Mouse (Mus musculus) stomach, embryonic 16.5 days (tissue): Measurements from ENCODE around the gene Borcs5. TPM values are rescaled to one million over a fixed set of nuclear protein-coding genes. Genes with fewer than 3 reads are reported as not detected.

Experiments used
- ATAC-seq: fragments of 200-750 bp; cut with Nextera tagmentation; 2 replicates; pipeline ENCODE4 v1.8.0; 2017; ENCODE audit warnings: moderate number of reproducible peaks, moderate TSS enrichment; ENCODE audit not compliant: insufficient read depth, low FRiP score
- H3K27ac ChIP-seq: fragments of 300-500 bp; sonication (generic); 2 replicates; pipeline ENCODE4 v1.5.1; 2014; ENCODE audit warnings: low read length
- H3K27me3 ChIP-seq: fragments of 300-500 bp; sonication (generic); 2 replicates; pipeline ENCODE4 v1.6.1; 2014; ENCODE audit warnings: low read length, control low read depth, mixed read lengths; ENCODE audit not compliant: control insufficient read depth, insufficient read depth
- H3K36me3 ChIP-seq: fragments of 300-500 bp; sonication (generic); 2 replicates; pipeline ENCODE4 v1.6.1; 2014; ENCODE audit warnings: low read length; ENCODE audit not compliant: control insufficient read depth, insufficient read depth
- H3K4me1 ChIP-seq: fragments of 300-500 bp; sonication (generic); 2 replicates; pipeline ENCODE4 v1.6.1; 2014; ENCODE audit warnings: low read length, control low read depth, mixed read lengths; ENCODE audit not compliant: control insufficient read depth, insufficient read depth
- H3K4me2 ChIP-seq: fragments of 300-500 bp; sonication (generic); 2 replicates; pipeline ENCODE4 v1.6.1; 2014; ENCODE audit warnings: low read depth, low read length, mixed read lengths
- H3K4me3 ChIP-seq: fragments of 300-500 bp; sonication (generic); replicated peaks from 2 replicates; pipeline ENCODE4 v1.5.1; 2014; ENCODE audit warnings: mild to moderate bottlenecking, low read length
- H3K9ac ChIP-seq: fragments of 300-500 bp; sonication (generic); 2 replicates; pipeline ENCODE4 v1.6.1; 2014; ENCODE audit warnings: low read length
- H3K9me3 ChIP-seq: fragments of 300-500 bp; sonication (generic); replicated peaks from 2 replicates; pipeline ENCODE4 v1.6.1; 2016; ENCODE audit warnings: low read length, control low read depth; ENCODE audit not compliant: control insufficient read depth
- WGBS: fragments of 180-500 bp; shearing (Covaris S2); extraction: QIAGEN DNeasy Blood & Tissue Kit; methylation state at CpG from one replicate; pipeline ENCODE4 v1.1.7; 2014; 5-methylcytosine and 5-hydroxymethylcytosine counted together
- polyA plus RNA-seq: library from polyadenylated mRNA; unstranded; fragments of >200 nt; fragmentation: Nextera tagmentation; extraction: Ambion mirVana; gene quantifications from 2 replicates; pipeline ENCODE4 v1.2.1, GENCODE M21; 2015

The Borcs5 gene
- polyA plus RNA-seq, result 16.5 and 17.7 TPM in 2 replicates

DNA sequence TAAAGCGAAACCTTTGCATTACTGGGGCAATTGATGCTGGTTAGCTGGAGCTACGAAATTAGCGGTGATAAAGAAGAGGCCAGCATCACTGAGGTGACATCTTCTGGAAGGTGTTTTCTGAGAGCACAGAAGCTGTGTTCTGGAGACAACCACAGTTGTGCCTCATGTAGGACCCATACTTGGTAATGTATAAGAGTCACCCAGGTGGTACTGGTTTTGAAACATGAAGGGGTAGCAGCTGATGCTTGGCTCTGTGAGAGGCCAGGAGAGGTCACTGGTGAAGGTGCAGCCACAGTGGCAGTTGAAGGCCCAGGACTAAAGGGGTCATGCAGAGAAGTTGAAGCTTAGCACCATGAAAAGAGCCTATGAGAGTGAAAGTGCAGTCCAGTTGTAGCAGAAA lies at the start of gene Borcs5:
Gene Borcs5 (plus strand): TSS at position 301 of the 400 bp plus-strand sequence.
- H3K4me1 ChIP-seq, result 0 out of 2 replicates have a peak, but pooled peaks cover 4% of the 10 kb centered on the region
- ATAC-seq, result no peak
- 89% methylated on average over 3 of the region's 3 CpGs for WGBS

DNA sequence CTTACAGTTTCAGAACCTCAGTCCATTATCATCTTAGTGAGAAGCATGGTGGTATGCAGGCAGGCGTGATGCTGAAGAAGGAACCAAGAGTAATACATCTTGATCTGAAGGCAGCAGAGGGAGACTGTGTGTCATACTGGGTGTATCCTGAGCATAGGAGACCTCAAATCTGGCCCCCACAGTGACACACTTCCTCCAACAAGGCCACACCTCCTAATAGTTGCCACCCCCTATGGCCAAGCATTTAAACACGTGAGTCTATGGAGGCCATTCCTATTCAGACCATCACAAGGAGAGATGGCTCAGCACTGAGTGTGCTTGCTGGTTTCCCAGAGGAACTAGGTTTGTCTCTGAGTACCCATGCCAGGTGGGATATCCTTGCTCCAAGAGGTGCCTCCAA lies 47.7 kb upstream of the Borcs5 start:
- Histone ChIP-seq H3K27ac (no peak overlapping the region), H3K36me3 (no peaks in the 10 kb centered on the region), H3K4me3 (no peak overlapping the region), H3K4me1 (no peaks in the 10 kb centered on the region), H3K9me3 (no peaks in the 10 kb centered on the region), H3K4me2 (no peak overlapping the region), H3K9ac (no peak overlapping the region), H3K27me3 (no peaks in the 10 kb centered on the region)
- no peak for ATAC-seq
- 76% methylated on average over 2 of the region's 2 CpGs for WGBS

More for the DNA sequence above, at the start of gene Borcs5:
- Histone ChIP-seq H3K27me3 (no peaks in the 10 kb centered on the region), H3K4me3 (no peak within 1 kb of the TSS), H3K9ac (no peak within 1 kb of the TSS), H3K36me3 (no peaks in the 10 kb centered on the region), H3K9me3 (0 out of 2 replicates have a peak, but pooled peaks cover 3% of the 10 kb centered on the region), H3K27ac (no peak within 1 kb of the TSS), H3K4me2 (no peak within 1 kb of the TSS)

GRCm38 (mm10) chr6:134594569-134595442 lies 44.5 kb upstream of the Borcs5 start:
- Histone ChIP-seq H3K4me1 (no peaks in the 10 kb centered on the region), H3K4me2 (no peak overlapping the region), H3K27ac (no peak overlapping the region), H3K36me3 (no peaks in the 10 kb centered on the region), H3K4me3 (no peak overlapping the region), H3K9ac (no peak overlapping the region), H3K27me3 (no peaks in the 10 kb centered on the region), H3K9me3 (no peaks in the 10 kb centered on the region)
- ATAC-seq, result peak; percentile 38; the same call in 1 of the 2 replicates
- WGBS, result 70% methylated on average over 21 of the region's 21 CpGs

- WGBS, result 61% methylated on average over 6 of the region's 6 CpGs
- H3K4me3 ChIP-seq, result no peak overlapping the region
- H3K4me2 ChIP-seq, result no peak overlapping the region
- no peaks in the 10 kb centered on the region for H3K27me3 ChIP-seq
- H3K9ac ChIP-seq, result no peak overlapping the region
- no peaks in the 10 kb centered on the region for H3K4me1 ChIP-seq
- no peaks in the 10 kb centered on the region for H3K36me3 ChIP-seq
- no peaks in the 10 kb centered on the region for H3K9me3 ChIP-seq
- no peak overlapping the region for H3K27ac ChIP-seq
- ATAC-seq, result peak; percentile 52; the same call in 1 of the 2 replicates
Observed at GRCm38 (mm10) chr6:134597651-134598229, 41.6 kb upstream of the Borcs5 start.

DNA sequence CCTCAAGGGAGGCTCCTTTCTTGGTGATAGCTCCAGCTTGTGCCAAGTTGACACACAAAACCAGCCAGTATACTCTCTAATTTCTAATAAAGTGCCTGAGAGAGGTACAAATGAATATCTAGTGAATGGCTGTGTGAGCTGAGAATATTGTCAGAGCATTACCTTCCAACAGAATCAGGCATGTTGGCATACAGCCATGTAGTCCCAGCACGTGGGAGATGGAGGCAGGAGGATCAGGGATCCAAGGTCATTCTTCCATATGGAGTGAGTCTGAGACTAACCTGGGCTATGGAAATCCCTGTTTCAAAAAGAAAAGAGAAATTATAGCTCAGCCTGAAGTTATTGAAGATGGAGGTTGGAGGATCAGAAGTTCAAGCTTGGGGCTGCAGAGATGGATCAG lies 40.1 kb upstream of the Borcs5 start:
- 46% methylated on average over 1 of the region's 1 CpGs for WGBS
- Histone ChIP-seq H3K27ac (no peak overlapping the region), H3K4me2 (no peak overlapping the region), H3K9ac (no peak overlapping the region), H3K9me3 (no peaks in the 10 kb centered on the region), H3K4me3 (no peak overlapping the region), H3K27me3 (no peaks in the 10 kb centered on the region), H3K36me3 (no peaks in the 10 kb centered on the region), H3K4me1 (no peaks in the 10 kb centered on the region)
- ATAC-seq, result no peak

- H3K4me3 ChIP-seq, result no peak overlapping the region
- no peak overlapping the region for H3K9ac ChIP-seq
- no peak overlapping the region for H3K4me2 ChIP-seq
- H3K9me3 ChIP-seq, result no peaks in the 10 kb centered on the region
- no peak overlapping the region for H3K27ac ChIP-seq
- H3K27me3 ChIP-seq, result no peaks in the 10 kb centered on the region
- WGBS, result 63% methylated on average over 7 of the region's 7 CpGs
- no peaks in the 10 kb centered on the region for H3K36me3 ChIP-seq
- ATAC-seq, result no peak
- no peaks in the 10 kb centered on the region; the same call in 1 of the 2 replicates for H3K4me1 ChIP-seq
Observed at GRCm38 (mm10) chr6:134601130-134601529, 38.2 kb upstream of the Borcs5 start.

- Histone ChIP-seq H3K4me3 (no peak overlapping the region), H3K4me2 (no peak overlapping the region), H3K27ac (no peak overlapping the region), H3K4me1 (peaks cover 4% of the 10 kb centered on the region; the same call in 1 of the 2 replicates), H3K27me3 (no peaks in the 10 kb centered on the region), H3K9me3 (no peaks in the 10 kb centered on the region), H3K9ac (no peak overlapping the region), H3K36me3 (no peaks in the 10 kb centered on the region)
- ATAC-seq, result no peak
- 41% methylated on average over 3 of the region's 3 CpGs for WGBS
Observed at GRCm38 (mm10) chr6:134601766-134602165, 37.5 kb upstream of the Borcs5 start.

GRCm38 (mm10) chr6:134602371-134603003 lies 36.8 kb upstream of the Borcs5 start:
- Histone ChIP-seq H3K36me3 (no peaks in the 10 kb centered on the region), H3K4me1 (peaks cover 6% of the 10 kb centered on the region; the same call in 1 of the 2 replicates), H3K27ac (no peak overlapping the region), H3K27me3 (no peaks in the 10 kb centered on the region), H3K9me3 (no peaks in the 10 kb centered on the region), H3K9ac (no peak overlapping the region), H3K4me3 (no peak overlapping the region), H3K4me2 (no peak overlapping the region)
- WGBS, result 35% methylated on average over 10 of the region's 10 CpGs
- no peak for ATAC-seq

GRCm38 (mm10) chr6:134605196-134605595 lies 34.1 kb upstream of the Borcs5 start:
- no peaks in the 10 kb centered on the region for H3K9me3 ChIP-seq
- ATAC-seq, result no peak
- 90% methylated on average over 3 of the region's 3 CpGs for WGBS
- H3K27me3 ChIP-seq, result no peaks in the 10 kb centered on the region
- no peak overlapping the region for H3K4me3 ChIP-seq
- no peak overlapping the region for H3K27ac ChIP-seq
- no peak overlapping the region for H3K9ac ChIP-seq
- H3K4me2 ChIP-seq, result no peak overlapping the region
- no peaks in the 10 kb centered on the region for H3K36me3 ChIP-seq
- H3K4me1 ChIP-seq, result peaks cover 6% of the 10 kb centered on the region; the same call in 1 of the 2 replicates
